Mouse (Mus musculus) kidney, adult 2 months (tissue): ENCODE results near the gene Zgrf1.

ENCODE experiments used
- CTCF ChIP-seq: fragments of 200-500 bp; conservative IDR thresholded peaks from 2 replicates; pipeline ENCODE4 v1.5.1; 2011; ENCODE audit warnings: low read depth, mild to moderate bottlenecking, control low read depth, low read length, moderate library complexity, mixed read lengths; ENCODE audit not compliant: insufficient read depth, insufficient read length
- POLR2A ChIP-seq: fragments of 200-500 bp; IDR thresholded peaks from one replicate; pipeline ENCODE4 v1.6.1; 2011; ENCODE audit warnings: low read depth, low read length, control low read depth

DNA sequence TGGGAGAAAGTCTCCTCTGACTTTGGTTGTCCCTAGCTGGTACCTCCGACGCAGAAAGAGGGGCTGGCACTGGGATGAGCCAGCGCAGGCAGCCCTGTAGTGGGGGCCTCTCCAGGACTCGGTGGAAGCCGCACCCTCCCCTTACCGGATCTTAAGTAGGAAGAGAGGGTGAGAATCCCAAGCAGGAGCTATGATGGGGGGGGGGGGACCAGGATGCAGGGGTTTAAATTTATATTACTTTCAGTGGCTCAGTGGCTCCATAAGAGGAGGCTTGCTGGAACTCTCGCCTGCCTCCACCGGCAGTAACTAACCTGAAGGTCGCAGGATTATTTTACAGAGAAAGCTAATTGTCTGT lies 74.6 kb downstream of the Zgrf1 start:
- no peak for TF ChIP-seq POLR2A
- TF ChIP-seq CTCF = no peak
